Mouse (Mus musculus) 3134 (cell line): ENCODE results near the gene Peli2.
A peak's percentile ranks its signal among the peaks of the same experiment; 100 is the strongest.

Experiments used
- DNase-seq: peaks from one replicate; pipeline ENCODE4 v3.0.0-alpha.2; 2011; ENCODE audit warnings: low spot score; ENCODE audit not compliant: insufficient read length; ENCODE audit errors: extremely low read depth

The Peli2 gene

DNA sequence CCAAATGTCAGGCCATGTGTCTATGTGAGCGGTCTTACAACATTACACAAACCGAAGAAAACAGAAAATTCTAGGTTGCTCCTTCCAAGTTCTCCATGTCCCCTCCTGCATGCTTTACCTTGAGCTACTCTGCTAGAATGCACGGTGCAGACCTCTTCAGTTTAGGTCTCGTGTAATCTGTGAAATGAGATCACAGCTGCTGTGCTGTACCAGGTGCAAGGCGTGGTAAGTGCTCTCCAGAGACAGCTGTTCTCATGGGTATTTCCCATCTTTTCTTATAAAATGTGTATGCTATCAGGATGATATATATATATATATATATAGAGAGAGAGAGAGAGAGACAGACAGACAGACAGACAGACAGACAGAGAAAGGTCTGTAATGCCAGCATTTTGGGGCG, 146.1 kb downstream of the Peli2 start:
- DNase-seq = no peak

DNA sequence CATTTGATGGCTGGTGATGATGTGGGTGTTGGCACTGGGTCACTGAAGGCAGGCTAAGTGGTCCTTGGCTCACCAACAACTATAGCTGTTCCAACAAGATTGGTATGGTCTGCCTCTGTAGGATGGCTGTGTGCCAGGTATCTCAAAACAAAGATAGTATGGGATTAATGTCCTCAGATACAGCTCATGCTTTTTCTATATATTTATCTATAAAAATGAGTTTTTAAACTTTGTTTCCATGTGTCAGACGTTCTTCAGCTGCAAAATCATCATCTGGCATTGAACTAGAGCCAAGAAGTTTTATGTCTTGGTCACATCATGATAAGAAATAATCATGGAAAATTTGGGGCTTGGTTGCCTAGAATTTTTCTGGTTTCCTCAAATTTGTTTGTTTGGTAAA, 157.7 kb downstream of the Peli2 start:
- peak; percentile 20 for DNase-seq

DNA sequence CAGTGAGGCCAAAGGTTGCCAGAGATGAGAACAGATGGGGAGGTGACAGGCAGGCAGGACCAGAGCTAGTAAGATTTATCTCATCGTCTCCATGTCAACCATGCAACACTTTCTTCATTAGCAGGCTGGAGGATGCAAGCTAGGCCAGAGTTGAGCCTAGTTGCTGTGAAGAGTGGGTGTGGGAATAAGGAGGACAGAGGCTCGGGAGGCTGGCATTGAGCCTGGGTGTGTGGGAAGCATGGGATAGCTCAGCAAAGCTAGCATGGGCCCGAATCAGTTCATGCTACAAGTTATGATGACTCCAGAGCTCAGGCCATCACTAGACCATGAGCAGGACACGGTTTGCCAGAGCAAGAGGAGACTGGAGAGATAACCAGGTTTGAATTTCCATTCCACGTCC, 166.3 kb downstream of the Peli2 start:
- DNase-seq = no peak

DNA sequence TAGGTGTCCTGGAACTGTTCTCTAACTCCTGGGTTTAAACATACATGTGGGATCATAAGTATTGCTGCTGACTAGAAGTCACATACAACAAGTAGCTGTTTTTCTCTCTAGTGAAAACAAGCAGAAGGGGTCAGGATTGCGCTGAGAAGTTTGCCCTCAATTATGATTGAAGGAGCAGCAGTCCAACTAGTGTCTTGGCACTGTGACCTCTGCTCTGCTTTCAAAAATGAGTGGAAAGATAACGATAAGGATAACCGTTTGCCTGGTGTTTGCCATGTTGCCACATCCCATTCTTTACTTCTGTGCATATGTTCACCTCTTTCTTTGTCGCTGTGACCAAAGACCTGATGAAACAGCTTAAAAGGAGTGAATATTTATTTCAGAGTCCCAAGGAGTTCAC, 167.0 kb downstream of the Peli2 start:
- DNase-seq = no peak

DNA sequence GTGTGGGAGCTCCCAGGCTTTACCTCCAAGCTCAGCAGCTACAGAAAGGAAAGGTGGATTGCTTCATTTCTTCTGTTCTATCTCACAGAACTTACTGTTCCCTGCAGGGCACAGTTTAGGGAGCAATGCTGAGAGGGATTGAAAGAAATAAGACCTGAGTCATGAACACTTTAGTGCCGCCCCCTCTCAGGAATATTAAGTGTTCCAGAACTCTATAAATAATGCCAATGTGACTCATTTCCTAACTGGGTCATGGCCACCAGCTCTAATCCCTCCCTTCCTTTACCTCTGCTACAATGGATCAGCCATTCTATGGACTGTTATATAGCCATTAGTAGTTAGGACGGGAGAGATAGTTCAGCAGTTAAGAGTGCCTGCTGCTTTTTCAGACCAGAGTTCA, 168.0 kb downstream of the Peli2 start:
- DNase-seq = peak; percentile 44

DNA sequence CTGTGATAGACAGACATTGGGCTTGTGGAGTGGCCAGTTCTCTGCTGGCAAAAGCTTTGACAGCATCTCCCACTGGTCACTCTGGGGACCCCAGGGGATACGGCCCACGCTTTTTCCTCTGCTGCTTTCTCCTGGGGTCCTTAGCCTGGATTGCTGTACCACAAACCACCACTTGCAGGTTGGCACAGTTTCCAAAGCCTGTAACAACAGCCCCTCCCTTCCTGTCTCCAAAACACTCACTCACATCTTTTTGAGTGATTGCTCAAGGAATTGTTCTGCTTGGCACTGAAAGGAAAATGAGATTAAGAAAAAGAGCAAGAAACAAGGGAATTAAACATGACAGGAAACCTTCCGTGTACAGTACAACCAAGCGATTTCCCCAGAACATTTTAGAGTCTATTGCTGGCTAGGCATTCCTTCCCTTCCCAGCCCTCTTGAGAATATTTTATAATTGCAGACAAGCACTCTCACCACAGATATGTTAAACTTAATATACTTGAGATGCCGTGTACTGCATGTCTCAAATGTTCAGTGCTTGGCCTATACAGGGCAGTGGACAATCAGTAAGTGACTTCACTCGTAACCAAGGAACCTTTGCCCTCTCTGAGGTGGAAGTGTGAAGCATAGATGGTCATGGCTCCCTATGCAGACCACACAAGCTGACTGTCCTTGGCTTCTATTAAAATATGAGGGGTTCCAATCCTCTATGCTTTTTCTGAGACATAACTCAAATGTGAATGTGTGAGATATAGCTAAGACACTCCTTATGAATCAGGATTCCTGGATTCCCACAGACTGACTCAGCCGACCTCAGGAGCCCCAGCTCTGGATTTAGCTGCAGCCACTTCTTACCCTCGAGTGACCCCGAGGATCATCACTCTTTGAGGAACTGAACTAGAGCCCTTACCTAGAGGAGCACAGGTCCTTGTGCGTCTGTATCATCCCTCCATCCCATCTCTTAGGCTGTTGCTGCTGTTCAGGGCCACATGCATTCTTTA, 169.3 kb downstream of the Peli2 start:
- peak; percentile 43 for DNase-seq

DNA sequence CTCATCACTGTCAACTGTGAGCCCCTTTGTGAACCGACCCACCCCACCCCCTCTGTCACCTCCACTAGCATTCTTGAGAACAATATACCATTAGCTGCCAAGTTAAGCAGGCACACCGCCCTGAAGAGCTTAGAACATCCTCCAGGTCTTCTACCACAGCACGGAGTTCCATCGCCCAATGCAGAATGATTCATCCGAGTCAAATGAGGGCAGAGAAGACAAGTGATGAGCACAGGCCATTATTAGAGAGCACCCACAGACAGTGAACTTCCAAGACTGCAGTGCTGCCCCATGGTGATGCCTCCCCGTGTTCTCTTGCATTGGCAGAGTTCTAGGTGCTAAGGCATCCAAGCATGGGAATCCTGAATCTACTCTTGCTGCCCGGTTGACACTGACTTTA, 172.9 kb downstream of the Peli2 start:
- no peak for DNase-seq

DNA sequence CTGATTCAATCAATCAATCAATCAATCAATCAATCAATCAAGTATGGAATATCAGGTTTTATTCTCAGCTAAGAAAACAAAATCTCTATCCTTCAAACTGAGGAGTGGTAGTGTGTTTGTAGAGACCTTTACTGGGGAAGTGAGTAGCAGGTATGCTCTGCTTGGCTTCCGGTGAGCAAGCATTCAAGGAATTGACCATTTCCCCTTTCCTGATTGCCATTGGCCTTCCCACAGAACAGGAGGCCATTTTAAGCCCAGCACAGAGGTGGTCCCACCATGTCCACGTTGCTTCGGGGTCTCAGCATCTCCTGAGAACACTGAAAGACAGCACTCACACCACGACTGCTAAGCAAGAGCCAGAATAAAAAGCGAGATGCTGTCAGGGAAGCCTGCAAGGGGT, 174.8 kb downstream of the Peli2 start:
- DNase-seq = no peak

DNA sequence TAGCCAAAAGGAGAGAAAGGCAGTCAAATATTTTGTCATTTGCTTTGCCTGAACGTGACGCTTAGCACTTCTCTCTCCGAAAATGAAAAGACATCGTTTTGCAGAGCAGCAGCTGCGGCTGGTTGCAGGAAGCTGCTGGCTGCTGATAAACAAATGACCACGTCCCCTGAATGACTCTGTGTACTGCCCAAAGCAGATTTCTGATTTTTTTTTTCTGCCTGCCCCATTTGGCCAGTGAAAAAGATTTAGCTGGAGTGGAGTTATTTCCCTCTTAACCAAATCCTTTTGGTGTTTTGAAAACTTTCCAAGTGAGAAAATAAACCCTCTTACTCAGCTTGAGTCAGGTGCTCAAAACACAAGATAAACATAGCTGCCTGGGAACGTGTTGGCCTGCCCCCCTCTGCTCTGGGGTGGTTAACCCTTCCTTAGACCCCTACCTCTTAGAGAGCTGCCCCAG, 175.2 kb downstream of the Peli2 start:
- DNase-seq = peak; percentile 58

DNA sequence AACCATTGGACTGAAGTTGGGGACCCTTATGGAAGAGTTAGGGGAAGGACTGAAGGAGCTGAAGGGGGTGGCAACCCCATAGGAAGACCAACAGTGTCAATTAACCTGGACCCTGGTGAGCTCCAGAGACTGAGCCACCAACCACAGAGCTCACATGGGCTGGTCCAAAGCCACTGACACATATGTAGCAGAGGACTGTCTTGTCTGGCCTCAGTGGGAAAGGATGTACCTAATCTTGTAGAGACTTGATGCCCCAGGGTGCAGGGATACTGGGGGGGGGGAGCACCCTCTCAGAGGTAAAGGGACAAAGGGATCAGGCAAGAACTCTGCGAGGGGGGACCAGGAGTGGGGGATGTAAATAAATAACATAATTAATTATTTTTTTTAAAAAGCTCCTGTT, 176.2 kb downstream of the Peli2 start:
- DNase-seq = no peak

DNA sequence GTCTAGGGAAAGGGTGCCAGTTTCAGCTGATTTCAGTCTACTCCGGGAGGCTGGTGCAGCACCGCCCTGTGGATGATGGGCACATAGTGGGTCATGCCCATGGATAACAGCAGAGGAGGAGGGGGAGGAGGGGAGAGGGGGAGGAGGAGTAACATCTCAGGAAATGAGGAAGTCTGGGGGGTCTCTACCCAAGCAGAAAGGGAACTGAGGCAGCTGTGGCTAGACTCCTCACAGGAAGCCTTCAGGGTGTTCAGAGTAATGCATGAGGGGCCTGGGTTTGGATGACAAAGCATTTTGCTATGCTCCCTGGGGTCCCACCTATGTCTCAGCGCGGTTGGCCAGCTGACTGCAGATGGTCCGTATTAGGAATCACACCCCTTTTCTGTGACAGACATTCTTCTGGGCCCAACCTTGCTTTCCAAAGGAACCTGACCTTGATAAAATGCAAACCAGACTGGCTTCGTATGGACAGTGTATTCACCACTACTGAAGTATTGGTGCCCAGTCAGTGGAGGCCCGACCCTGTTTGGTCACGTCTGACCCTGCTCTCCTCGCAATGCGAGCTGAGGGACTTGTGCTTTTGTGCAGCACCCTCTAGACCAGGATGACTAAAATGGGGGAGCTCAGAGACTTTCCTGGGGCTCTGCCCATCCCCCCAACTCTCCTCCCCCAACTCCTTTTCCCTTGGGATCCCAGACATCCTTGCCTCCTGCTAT, 182.0 kb downstream of the Peli2 start:
- no peak for DNase-seq

DNA sequence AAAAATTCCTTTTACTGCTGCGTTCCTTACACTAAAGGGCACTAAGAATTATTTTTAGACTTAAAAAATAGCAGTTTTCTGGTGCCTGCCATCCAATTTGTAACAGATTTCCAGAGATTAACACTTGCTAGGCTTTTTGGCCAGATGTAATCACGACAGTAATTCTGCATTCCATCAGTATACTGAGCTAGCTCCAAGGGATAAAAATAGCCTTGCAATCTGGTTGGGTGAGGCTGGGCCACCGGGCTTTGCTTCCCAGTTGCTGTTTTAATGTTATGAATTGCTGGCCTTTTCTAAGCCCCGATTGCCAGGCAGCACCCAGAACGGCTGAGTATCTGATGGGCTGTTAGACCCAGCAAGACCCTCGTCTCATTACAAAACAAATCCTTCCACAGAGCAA, 182.6 kb downstream of the Peli2 start:
- DNase-seq = no peak

DNA sequence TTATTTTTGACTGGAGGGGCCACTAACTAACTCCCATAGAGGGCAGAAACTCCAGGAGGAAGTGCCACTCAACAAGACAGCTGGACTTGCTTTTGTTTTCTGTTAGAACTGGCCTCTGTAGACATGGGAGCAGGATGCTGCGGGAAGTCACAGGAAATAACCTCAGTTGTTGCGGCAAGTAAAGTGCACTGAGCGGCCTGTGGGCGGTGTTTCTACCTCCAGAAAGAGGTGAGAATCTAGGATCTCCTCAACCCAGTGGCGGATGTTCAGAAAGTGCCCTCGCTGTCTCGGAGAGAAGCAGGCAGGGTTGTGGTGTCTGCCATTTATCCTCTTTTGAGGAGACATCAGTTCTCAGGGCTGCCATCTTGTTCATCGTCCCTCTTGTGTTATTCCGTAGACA, 183.2 kb downstream of the Peli2 start:
- DNase-seq = no peak

DNA sequence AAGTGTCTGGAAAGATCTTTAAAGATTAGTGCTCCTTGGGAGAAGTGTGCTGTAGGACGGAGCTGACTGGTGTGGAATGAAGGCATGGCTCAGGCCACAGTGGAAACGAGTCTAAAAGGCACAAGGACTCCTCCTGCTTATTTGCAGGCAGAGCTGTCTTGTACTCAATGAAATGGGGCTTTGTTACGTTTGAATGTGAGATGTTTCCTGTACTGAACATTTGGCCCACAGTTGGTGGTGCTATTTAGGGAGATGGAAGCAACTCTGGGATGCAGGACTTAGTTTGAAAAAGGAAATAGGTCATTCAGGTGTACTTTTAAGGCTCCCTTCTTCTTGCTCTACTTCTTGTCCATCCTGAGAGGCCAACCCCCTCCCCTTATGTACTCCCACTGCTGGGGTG, 192.6 kb downstream of the Peli2 start:
- no peak for DNase-seq

DNA sequence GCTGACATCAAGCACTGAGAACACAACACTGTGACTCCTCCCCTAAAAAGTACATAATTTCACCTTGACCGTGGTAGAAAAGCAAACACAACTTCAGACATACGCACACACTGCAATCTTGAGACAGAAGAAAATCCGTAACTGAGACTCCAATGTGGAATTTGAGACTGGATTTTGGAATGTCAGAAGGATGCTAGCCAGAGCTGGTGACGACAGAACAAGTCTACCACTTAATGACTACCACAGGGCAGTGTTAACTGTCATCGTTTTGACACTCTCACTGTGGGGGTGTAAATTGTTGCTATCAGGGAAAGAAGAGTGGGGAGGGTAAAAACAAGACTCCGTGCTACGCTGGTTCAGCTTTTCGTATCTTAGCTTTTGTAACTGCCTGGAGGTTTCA, 195.8 kb downstream of the Peli2 start:
- no peak for DNase-seq

DNA sequence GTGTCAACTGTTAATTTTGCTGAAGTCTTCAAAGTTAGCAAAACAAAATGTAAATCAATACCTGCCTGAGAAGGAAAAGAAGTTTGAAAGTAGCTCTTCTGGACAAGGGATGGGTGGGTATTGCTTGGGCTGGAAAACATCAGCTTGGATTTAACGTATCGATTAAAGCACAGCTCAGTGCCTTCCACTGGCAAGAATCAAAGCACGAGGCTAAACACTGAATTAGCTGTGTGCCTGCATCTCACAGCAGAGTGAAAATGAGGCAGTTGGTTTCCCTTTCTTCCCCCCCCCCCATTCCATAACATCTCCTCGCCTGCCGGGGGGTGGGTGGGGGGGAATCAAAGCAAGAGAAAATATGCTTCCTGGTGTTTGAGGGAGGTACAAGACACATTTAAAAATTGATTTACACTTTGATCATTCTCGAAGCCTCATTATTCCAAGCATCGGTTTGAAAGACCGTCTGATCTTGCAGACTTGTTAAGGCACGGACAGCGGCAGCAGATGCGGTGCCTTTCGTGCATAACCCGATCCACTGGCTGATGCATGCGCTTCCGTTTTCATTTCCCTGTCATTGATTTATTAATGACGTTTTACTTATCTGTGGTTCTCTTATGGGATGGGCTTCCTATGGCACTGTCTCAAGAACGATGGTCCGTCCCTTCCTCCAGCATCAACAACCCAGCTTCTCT, 203.3 kb downstream of the Peli2 start:
- no peak for DNase-seq

DNA sequence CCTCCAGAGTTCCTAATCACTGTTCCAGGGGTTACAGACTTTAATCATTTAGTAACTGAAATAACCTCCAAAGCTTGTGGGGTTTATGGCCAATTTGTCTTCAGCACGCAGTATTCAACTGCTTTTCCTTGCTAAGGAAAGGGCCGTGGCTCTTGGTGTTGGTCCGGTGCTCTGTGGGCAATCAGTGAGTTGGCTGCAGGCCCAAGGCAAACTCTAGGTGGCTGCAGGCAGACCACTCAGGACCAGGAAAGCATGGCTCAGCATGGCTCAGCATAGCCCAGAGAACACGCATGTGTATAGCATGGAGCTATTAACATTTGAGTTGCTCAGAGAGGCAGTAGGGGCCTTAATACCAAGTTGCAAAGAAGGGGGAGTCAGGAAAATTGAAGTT, 203.8 kb downstream of the Peli2 start:
- no peak for DNase-seq

DNA sequence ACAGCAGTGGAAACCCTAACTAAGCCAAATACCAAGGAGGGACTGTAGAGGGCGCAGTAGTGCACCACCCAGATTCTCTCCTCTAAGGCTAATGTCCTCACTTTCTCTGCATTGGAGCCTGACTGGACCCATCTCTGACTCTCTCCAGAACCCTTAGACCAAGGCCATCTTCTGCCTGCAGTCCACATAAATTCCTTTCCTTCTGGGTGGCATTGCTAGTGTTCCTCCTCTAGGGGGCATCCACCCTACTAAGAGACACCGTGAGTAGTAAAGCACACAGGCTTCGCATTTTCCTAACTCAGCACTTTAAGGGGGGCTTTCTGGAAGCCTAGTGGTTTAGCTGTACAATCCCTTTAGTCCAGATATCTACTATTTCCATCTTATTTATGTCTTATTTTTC, 207.1 kb downstream of the Peli2 start:
- DNase-seq = no peak

DNA sequence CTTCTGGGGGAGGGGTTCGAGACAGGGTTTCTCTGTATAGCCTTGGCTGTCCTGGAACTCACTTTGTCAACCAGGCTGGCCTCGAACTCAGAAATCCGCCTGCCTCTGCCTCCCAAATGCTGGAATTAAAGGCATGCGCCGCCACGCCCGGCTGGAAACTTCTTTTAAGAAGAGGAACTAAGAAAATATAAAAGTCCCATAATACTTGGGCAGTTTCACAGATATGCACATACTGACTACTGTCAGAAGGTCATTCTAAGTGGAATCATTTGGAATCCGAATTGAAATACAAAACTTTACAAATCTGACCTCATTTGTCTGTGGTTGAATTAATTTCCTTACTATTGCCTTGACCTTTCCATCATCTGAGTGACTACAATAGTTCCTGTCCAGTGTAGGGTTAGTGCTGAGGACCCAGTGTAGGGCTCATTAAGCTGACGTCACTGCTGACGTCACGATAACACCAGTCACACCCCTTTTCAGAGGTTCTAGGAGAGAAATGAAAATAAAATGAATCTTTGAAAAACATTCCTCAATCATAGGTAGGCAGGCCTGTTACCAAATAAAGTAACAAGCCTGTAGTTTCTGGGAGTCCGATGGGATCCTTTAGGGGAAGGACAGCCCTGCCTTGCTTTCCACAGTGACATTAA, 209.2 kb downstream of the Peli2 start:
- no peak for DNase-seq
